Mouse (Mus musculus): ENCODE results near the gene Cdk17.
"Not testable (repeated sequence)": the region's sequence is repeated elsewhere in the genome, so short reads cannot be mapped to it uniquely, and the experiment has no call there.

The Cdk17 gene

DNA sequence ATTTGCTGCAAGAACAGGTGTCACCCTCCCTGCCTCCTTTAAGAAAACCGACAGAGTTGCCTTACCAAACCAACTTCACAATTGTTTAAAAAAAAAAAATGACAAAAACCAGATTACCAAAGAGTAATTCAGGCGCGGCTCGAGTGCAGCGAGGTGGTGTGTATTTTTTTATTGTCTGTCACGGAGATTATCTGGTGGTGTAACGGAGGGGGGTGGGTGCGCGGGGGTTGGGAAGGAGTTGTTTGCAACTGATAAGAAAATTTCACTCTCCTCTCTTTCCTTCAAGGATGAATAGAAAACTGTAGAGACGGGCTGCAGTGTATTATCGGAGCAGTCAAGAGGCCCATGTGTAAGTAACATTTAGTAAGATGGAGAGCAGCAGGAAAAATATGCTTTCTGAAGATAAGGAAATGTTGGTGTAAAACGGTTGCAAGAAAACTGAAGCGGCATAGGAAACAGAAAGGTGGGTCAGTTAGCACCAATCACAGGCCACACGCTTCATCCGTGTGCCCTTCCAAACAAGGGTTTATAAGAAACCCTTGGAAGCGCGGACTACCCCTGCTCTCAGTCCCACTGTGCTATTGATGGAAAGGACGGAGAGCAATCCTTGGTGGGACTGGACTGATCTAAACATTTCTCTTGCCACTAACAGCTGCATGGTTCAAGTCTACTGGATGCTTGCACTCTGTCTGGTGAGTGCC is 17.2 kb upstream of the Cdk17 start:
- no peak for DNase-seq (ENCODE audit: low spot score)

DNA sequence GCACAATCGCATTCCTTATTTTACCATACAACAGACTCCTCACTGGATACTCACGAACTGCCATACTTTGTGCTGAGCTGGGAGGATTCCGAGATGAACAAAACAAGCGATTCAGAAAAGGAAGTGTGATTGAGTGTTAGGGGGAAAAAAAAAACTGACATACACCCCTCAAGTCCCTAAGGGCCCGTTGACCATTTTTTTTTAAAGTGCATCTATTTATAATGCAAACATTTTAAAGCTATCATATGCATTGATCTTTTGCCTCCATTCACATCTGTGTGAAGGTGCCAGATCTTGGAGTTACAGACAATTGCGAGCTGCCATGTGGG is 16.7 kb upstream of the Cdk17 start:
- DNase-seq (ENCODE audit: low spot score) = no peak

GRCm38 (mm10) chr10:93144579-93144978 is 16.1 kb upstream of the Cdk17 start:
- no peak for DNase-seq (ENCODE audit: low spot score)

DNA sequence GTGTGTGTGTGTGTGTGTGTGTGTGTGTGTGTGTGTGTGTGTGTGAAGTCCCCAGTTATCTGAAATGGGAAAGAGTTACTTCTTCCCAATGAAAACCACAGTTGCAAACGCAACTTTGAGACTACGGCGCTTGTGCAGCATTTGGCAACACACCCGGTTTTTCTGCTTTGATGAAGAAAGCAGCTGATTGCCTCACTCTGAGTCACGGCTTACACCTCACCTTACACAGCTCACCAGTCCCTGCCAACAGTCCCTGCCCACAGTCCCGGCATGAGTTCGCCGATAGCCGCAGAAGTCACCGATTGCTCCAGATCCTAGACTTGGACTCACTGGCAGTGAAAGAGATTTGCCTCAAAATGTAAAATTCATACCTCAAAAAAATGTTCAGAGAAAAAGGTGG is 15.6 kb upstream of the Cdk17 start:
- no peak for DNase-seq (ENCODE audit: low spot score)

DNA sequence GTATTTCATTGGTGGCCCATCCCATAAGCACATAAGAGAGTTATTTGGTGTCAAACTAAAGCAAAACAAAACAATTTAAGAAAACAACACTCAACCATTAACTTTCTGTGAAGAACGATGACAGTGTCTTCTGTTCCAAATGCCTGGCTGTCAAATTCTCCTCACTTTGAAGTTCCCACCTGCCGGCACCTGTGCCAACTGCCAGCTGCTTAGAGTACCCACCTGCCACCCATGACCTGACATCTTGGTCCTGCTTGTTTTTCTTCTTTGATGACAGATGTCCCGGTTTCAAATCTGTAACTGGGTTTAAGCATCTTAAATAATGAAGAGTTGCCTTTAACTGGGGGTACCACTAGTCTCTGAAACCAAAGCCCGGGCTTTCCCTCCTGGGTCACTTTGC is 14.1 kb upstream of the Cdk17 start:
- DNase-seq (ENCODE audit: low spot score) = no peak

- no peak for DNase-seq (ENCODE audit: low spot score)
These were observed 13.0 kb upstream of the Cdk17 start for GRCm38 (mm10) chr10:93147691-93148090.

GRCm38 (mm10) chr10:93149597-93149996 is 11.1 kb upstream of the Cdk17 start:
- DNase-seq (ENCODE audit: low spot score) = no peak

DNA sequence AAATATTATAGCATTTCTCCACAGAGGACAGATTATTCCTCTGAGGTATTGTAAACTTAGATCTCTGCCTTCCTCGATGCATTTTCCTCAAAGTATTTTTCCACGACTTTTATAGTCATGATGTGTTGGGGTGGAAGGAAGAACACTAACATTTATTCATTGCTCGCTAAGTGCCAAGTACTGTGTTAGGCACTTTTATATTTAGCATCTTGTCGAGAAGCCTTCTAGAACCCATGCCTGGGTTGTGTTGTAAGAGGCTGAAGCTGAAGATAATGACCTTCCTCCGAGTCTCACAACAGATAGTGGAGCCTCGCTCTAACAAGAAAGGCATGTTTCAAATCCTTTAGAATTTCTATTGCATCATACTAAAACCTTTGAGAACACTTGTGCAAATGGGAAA is 8.9 kb upstream of the Cdk17 start:
- no peak for DNase-seq (ENCODE audit: low spot score)

GRCm38 (mm10) chr10:93152698-93153097 is 8.0 kb upstream of the Cdk17 start:
- no peak for DNase-seq (ENCODE audit: low spot score)

GRCm38 (mm10) chr10:93153404-93153803 is 7.3 kb upstream of the Cdk17 start:
- DNase-seq (ENCODE audit: low spot score) = not testable (repeated sequence)

- no peak for DNase-seq (ENCODE audit: low spot score)
These were observed 801 bp upstream of the Cdk17 start for GRCm38 (mm10) chr10:93159651-93160496.

DNA sequence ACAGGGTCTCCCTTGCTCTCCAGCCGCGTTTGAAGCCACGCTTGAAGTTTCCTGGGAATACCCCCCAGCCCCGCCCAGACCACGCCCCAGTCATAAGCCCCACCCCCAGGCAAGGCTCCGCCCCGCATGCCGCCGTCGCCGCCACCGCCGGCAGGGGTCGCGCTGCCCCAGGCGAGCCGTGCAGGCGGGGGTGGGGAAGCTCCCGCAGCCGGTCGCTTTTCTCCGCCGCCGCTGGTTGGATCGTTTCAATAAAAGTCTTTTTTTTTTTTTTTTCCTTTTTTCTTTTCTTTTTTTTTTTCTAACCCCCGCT is 223 bp upstream of the Cdk17 start:
- DNase-seq (ENCODE audit: low spot score) = peak; percentile 80

GRCm38 (mm10) chr10:93161511-93162275 is 1.0 kb downstream of the Cdk17 start:
- peak; percentile 51 for DNase-seq (ENCODE audit: low spot score)

- DNase-seq (ENCODE audit: low spot score) = no peak
These were observed 1.7 kb downstream of the Cdk17 start for GRCm38 (mm10) chr10:93162276-93162971.

- no peak for DNase-seq (ENCODE audit: low spot score)
These were observed 2.4 kb downstream of the Cdk17 start for GRCm38 (mm10) chr10:93162972-93163660.

- DNase-seq (ENCODE audit: low spot score) = no peak
These were observed 3.2 kb downstream of the Cdk17 start for GRCm38 (mm10) chr10:93163711-93164488.

- no peak for DNase-seq (ENCODE audit: low spot score)
These were observed 5.0 kb downstream of the Cdk17 start for GRCm38 (mm10) chr10:93165416-93166381.

DNA sequence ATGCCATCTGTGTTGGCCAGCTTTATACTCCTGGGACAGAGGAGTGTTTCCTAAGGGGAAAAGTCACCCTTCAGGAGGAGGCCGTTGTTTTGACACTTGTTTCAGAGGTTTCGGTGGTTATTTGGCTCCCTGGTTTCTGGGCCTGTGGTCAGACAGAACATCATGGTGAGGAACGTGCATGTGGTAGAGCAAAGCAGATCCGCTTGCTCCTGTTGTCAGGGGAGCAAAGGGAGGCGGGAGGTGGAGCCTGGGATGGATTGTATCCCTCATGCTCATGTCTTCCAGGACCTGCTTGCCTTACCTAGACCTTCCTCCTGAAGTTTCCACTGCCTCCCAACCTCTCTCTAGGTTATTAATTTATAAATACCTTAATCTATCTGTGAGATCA is 5.7 kb downstream of the Cdk17 start:
- no peak for DNase-seq (ENCODE audit: low spot score)

DNA sequence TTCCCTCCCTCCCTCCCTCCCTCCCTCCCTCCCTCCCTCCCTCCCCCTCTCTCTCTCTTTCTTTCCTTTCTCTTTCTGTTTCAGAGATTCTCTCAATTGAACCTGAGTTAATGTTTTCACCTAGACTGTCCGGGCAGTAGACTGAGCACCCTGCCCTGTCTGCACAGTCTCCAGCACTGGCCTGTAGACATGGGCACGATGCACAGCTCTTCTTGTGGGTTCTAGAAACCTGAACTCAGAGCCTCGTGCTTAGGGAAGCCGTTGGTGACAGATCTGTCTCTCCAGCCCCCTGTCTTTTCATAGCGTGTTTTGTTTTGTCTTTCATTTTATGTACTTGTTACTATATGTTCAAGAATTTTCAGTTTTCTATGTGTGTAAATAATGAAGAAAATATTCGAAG is 6.6 kb downstream of the Cdk17 start:
- no peak for DNase-seq (ENCODE audit: low spot score)

GRCm38 (mm10) chr10:93168067-93168466 is 7.4 kb downstream of the Cdk17 start:
- DNase-seq (ENCODE audit: low spot score) = no peak
